Mouse (Mus musculus): ENCODE measurements around the gene Hap1. TPM values are rescaled to one million over a fixed set of nuclear protein-coding genes. Genes with fewer than 3 reads are reported as not detected.
"Not testable (repeated sequence)": the region's sequence is repeated elsewhere in the genome, so short reads cannot be mapped to it uniquely, and the experiment has no call there.

Hap1 gene
- polyA plus RNA-seq, 2 experiments: 0.06 to 0.23 TPM

- no peak within 1 kb of the TSS for H3K9ac ChIP-seq (replicated peaks)
- no peaks in the 10 kb centered on the region for H3K4me1 ChIP-seq (replicated peaks; ENCODE audit: control insufficient read depth in 2 of 2, insufficient read depth in 2 of 2, low read length in 1 of 2)
- ATAC-seq (ENCODE audit: insufficient read depth) (no peak), DNase-seq (ENCODE audit: low read depth in 3 of 3, low spot score in 3 of 3) (no peak)
- no peaks in the 10 kb centered on the region for H3K27me3 ChIP-seq (ENCODE audit: control insufficient read depth, insufficient read depth, low read length)
- no peaks in the 10 kb centered on the region for H3K36me3 ChIP-seq (replicated peaks; ENCODE audit: control insufficient read depth, insufficient read depth, low read depth)
- no peaks in the 10 kb centered on the region for H3K9me3 ChIP-seq (ENCODE audit: control insufficient read depth, low read length)
- H3K4me3 ChIP-seq (ENCODE audit: insufficient read depth in 1 of 2, low read depth in 2 of 2, low read length in 2 of 2): no peak within 1 kb of the TSS
- WGBS (ENCODE audit: insufficient replicate concordance): 59% methylated on average over 6 of the region's 6 CpGs
- H3K27ac ChIP-seq: no peak within 1 kb of the TSS
- no peak within 1 kb of the TSS for H3K4me2 ChIP-seq (ENCODE audit: low read depth)
- no peak for TF ChIP-seq EP300 (IDR thresholded peaks at IDR 0.05; ENCODE audit: low read depth)
Measured at GRCm38 (mm10) chr11:100333944-100334457, 21.9 kb downstream of the Hap1 start, which contains the start of gene Gast. Gene Gast (plus strand): TSS chr11:100334407.

GRCm38 (mm10) chr11:100332766-100333515 lies 23.0 kb downstream of the Hap1 start:
- TF ChIP-seq EP300 (IDR thresholded peaks at IDR 0.05; ENCODE audit: low read depth) (no peak), CTCF (IDR thresholded peaks at IDR 0.05; ENCODE audit: low read depth) (no peak)
- Histone ChIP-seq H3K9ac (replicated peaks) (no peak overlapping the region), H3K27ac (no peak overlapping the region), H3K27me3 (ENCODE audit: control insufficient read depth, insufficient read depth, low read length) (no peaks in the 10 kb centered on the region), H3K4me3 (ENCODE audit: insufficient read depth in 1 of 2, low read depth in 2 of 2, low read length in 2 of 2) (no peak overlapping the region), H3K4me1 (replicated peaks; ENCODE audit: control insufficient read depth in 2 of 2, insufficient read depth in 2 of 2, low read length in 1 of 2) (no peaks in the 10 kb centered on the region), H3K4me2 (ENCODE audit: low read depth) (no peak overlapping the region), H3K9me3 (ENCODE audit: control insufficient read depth, low read length) (no peaks in the 10 kb centered on the region), H3K36me3 (replicated peaks; ENCODE audit: control insufficient read depth, insufficient read depth, low read depth) (no peaks in the 10 kb centered on the region)
- 57% methylated on average over 9 of the region's 9 CpGs for WGBS (ENCODE audit: insufficient replicate concordance)
- DNase-seq (ENCODE audit: low read depth in 3 of 3, low spot score in 3 of 3): no peak
- no peak for ATAC-seq (ENCODE audit: insufficient read depth)

GRCm38 (mm10) chr11:100330816-100331375 lies 25.0 kb downstream of the Hap1 start:
- H3K9me3 ChIP-seq (ENCODE audit: control insufficient read depth, low read length); ATAC-seq (ENCODE audit: insufficient read depth); H3K4me3 ChIP-seq (ENCODE audit: insufficient read depth in 1 of 2, low read depth in 2 of 2, low read length in 2 of 2); H3K27me3 ChIP-seq (ENCODE audit: control insufficient read depth, insufficient read depth, low read length); H3K9ac ChIP-seq (replicated peaks); H3K36me3 ChIP-seq (replicated peaks; ENCODE audit: control insufficient read depth, insufficient read depth, low read depth); H3K4me1 ChIP-seq (replicated peaks; ENCODE audit: control insufficient read depth in 2 of 2, insufficient read depth in 2 of 2, low read length in 1 of 2); H3K4me2 ChIP-seq (ENCODE audit: low read depth); DNase-seq (ENCODE audit: low read depth in 3 of 3, low spot score in 3 of 3); H3K27ac ChIP-seq: not testable (repeated sequence)
- 48% methylated on average over 8 of the region's 8 CpGs for WGBS (ENCODE audit: insufficient replicate concordance)

GRCm38 (mm10) chr11:100330235-100330634 lies 25.7 kb downstream of the Hap1 start:
- 58% methylated on average over 16 of the region's 16 CpGs for WGBS (ENCODE audit: insufficient replicate concordance)
- H3K9ac ChIP-seq (replicated peaks): no peak overlapping the region

GRCm38 (mm10) chr11:100327761-100328160 lies 28.2 kb downstream of the Hap1 start:
- WGBS (ENCODE audit: insufficient replicate concordance): 52% methylated on average over 6 of the region's 6 CpGs
- H3K4me2 ChIP-seq (ENCODE audit: low read depth): no peak overlapping the region
- DNase-seq (ENCODE audit: low read depth in 3 of 3, low spot score in 3 of 3) (no peak), ATAC-seq (ENCODE audit: insufficient read depth) (no peak)
- TF ChIP-seq EP300 (IDR thresholded peaks at IDR 0.05; ENCODE audit: low read depth) (no peak), CTCF (IDR thresholded peaks at IDR 0.05; ENCODE audit: low read depth) (no peak)
- H3K9ac ChIP-seq (replicated peaks): no peak overlapping the region
- H3K27ac ChIP-seq: no peak overlapping the region
- no peaks in the 10 kb centered on the region for H3K9me3 ChIP-seq (ENCODE audit: control insufficient read depth, low read length)
- peaks cover under 1% of the 10 kb centered on the region for H3K36me3 ChIP-seq (replicated peaks; ENCODE audit: control insufficient read depth, insufficient read depth, low read depth)
- no peak overlapping the region for H3K4me3 ChIP-seq (ENCODE audit: insufficient read depth in 1 of 2, low read depth in 2 of 2, low read length in 2 of 2)
- H3K4me1 ChIP-seq (replicated peaks; ENCODE audit: control insufficient read depth in 2 of 2, insufficient read depth in 2 of 2, low read length in 1 of 2): no peaks in the 10 kb centered on the region
- H3K27me3 ChIP-seq (ENCODE audit: control insufficient read depth, insufficient read depth, low read length): no peaks in the 10 kb centered on the region

More at GRCm38 (mm10) chr11:100330235-100330634, 25.7 kb downstream of the Hap1 start:
- no peak for ATAC-seq (ENCODE audit: insufficient read depth)
- DNase-seq (ENCODE audit: low read depth in 3 of 3, low spot score in 3 of 3): no peak
- Histone ChIP-seq H3K27ac (no peak overlapping the region), H3K4me2 (ENCODE audit: low read depth) (no peak overlapping the region), H3K36me3 (replicated peaks; ENCODE audit: control insufficient read depth, insufficient read depth, low read depth) (no peaks in the 10 kb centered on the region), H3K4me1 (replicated peaks; ENCODE audit: control insufficient read depth in 2 of 2, insufficient read depth in 2 of 2, low read length in 1 of 2) (no peaks in the 10 kb centered on the region), H3K4me3 (ENCODE audit: insufficient read depth in 1 of 2, low read depth in 2 of 2, low read length in 2 of 2) (no peak overlapping the region), H3K27me3 (ENCODE audit: control insufficient read depth, insufficient read depth, low read length) (no peaks in the 10 kb centered on the region), H3K9me3 (ENCODE audit: control insufficient read depth, low read length) (no peaks in the 10 kb centered on the region)
- TF ChIP-seq EP300 (IDR thresholded peaks at IDR 0.05; ENCODE audit: low read depth) (no peak), CTCF (IDR thresholded peaks at IDR 0.05; ENCODE audit: low read depth) (no peak)
